Mouse (Mus musculus): ENCODE data around the gene Kiss1.

DNA sequence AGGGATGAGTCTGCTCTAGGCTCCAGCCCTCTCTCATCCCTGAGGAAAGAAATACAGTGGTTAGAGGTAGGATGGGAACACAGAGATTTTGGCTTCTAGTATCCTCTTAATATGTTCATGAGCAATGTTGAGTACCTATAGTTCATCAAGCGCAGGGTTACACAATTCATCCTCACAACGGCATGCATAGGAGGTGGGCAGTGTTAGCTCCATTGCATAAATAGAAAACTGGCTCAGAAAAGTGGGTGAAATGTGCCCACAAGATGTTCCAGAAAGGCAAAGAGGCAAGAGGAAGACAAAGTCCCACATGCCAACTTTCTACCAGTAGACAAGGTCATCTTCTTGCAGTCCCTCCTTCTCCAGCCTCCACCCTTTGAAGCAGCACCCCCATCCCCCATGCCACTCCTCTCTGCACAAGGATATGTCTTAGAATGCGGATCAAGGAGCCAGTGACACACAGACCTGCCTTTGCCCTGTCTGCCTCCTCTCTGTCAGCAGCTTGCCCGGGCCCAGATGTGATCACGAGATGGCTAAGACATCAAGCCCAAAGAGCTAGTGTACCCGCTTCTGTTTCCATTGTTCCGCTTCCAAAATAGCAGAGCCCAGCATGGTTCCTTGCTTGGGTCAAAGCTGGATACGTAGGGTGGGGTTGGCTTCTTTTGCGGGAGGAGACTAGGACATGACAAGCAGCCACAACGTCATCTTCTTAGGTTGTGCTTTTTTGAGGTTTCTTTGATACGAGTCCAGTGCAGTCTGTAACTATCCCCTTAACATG, 11.2 kb downstream of the Kiss1 start:
- TF ChIP-seq POLR2A (IDR thresholded peaks at IDR 0.05; ENCODE audit: low read depth, low read length): no peak
- TF ChIP-seq CTCF (IDR thresholded peaks at IDR 0.05; ENCODE audit: borderline replicate concordance, insufficient read depth, low read length): no peak
